Mouse (Mus musculus) left cerebral cortex, adult 11 months (tissue): ENCODE data around the gene Ly6g6c.
A peak's percentile ranks its signal among the peaks of the same experiment; 100 is the strongest.
"Not testable (repeated sequence)": the region's sequence is repeated elsewhere in the genome, so short reads cannot be mapped to it uniquely, and the experiment has no call there.

Experiments
- DNase-seq: peaks from one replicate; pipeline ENCODE4 v3.0.0; 2022; ENCODE audit warnings: low spot score

Ly6g6c gene

GRCm38 (mm10) chr17:35031880-35032279 lies 33.3 kb upstream of the Ly6g6c start:
- DNase-seq, result no peak

GRCm38 (mm10) chr17:35032323-35032870 lies 32.8 kb upstream of the Ly6g6c start:
- no peak for DNase-seq

- not testable (repeated sequence) for DNase-seq
Observed at GRCm38 (mm10) chr17:35033703-35034102, 31.5 kb upstream of the Ly6g6c start.

- no peak for DNase-seq
Observed at GRCm38 (mm10) chr17:35034896-35035295, 30.3 kb upstream of the Ly6g6c start.

- no peak for DNase-seq
Observed at GRCm38 (mm10) chr17:35039121-35039873, 25.9 kb upstream of the Ly6g6c start.

GRCm38 (mm10) chr17:35043794-35044193 lies 21.4 kb upstream of the Ly6g6c start:
- DNase-seq, result no peak

- DNase-seq, result no peak
Observed at GRCm38 (mm10) chr17:35044904-35045806, 20.0 kb upstream of the Ly6g6c start.

- DNase-seq, result no peak
Observed at GRCm38 (mm10) chr17:35045807-35046680, 19.1 kb upstream of the Ly6g6c start.

GRCm38 (mm10) chr17:35046681-35047455 lies 18.3 kb upstream of the Ly6g6c start, which contains the start of gene Msh5:
TSS of gene Msh5 (minus strand) at chr17:35046745.
- peak; percentile 92 for DNase-seq

- DNase-seq, result no peak
Observed at GRCm38 (mm10) chr17:35047688-35048087, 17.5 kb upstream of the Ly6g6c start.

GRCm38 (mm10) chr17:35048149-35048931 lies 16.8 kb upstream of the Ly6g6c start:
- no peak for DNase-seq

GRCm38 (mm10) chr17:35048932-35049440 lies 16.2 kb upstream of the Ly6g6c start:
- no peak for DNase-seq

GRCm38 (mm10) chr17:35049561-35050016 lies 15.6 kb upstream of the Ly6g6c start, which contains the start of gene Clic1:
TSS of gene Clic1 (plus strand) at chr17:35049966.
- DNase-seq, result no peak

GRCm38 (mm10) chr17:35050126-35050750 lies 14.9 kb upstream of the Ly6g6c start:
- no peak for DNase-seq

GRCm38 (mm10) chr17:35051156-35052086 lies 13.8 kb upstream of the Ly6g6c start:
- DNase-seq, result no peak

GRCm38 (mm10) chr17:35052271-35052798 lies 12.9 kb upstream of the Ly6g6c start:
- no peak for DNase-seq

GRCm38 (mm10) chr17:35055691-35056495 lies 9.3 kb upstream of the Ly6g6c start:
- DNase-seq, result no peak
